Mouse (Mus musculus) embryonic facial prominence, embryonic 12.5 days (tissue): ENCODE data around the gene Brf1. TPM values are rescaled to one million over a fixed set of nuclear protein-coding genes. Genes with fewer than 3 reads are reported as not detected.
A peak's percentile ranks its signal among the peaks of the same experiment; 100 is the strongest.

Source experiments
- ATAC-seq: fragments of 200-750 bp; cut with Nextera tagmentation; 2 replicates; pipeline ENCODE4 v1.8.0; 2017; ENCODE audit not compliant: insufficient number of reproducible peaks, insufficient read depth, low FRiP score, low TSS enrichment
- H3K27ac ChIP-seq: fragments of 300-500 bp; sonication (generic); 2 replicates; pipeline ENCODE4 v1.5.1; 2016; ENCODE audit warnings: mild to moderate bottlenecking
- H3K27me3 ChIP-seq: fragments of 300-500 bp; sonication (generic); 2 replicates; pipeline ENCODE4 v1.6.1; 2016; ENCODE audit warnings: mild to moderate bottlenecking, moderate library complexity
- H3K36me3 ChIP-seq: fragments of 300-500 bp; sonication (generic); 2 replicates; pipeline ENCODE4 v1.6.1; 2016; ENCODE audit warnings: mild to moderate bottlenecking
- H3K4me1 ChIP-seq: fragments of 300-500 bp; sonication (generic); 2 replicates; pipeline ENCODE4 v1.6.1; 2016
- H3K4me2 ChIP-seq: fragments of 300-500 bp; sonication (generic); replicated peaks from 2 replicates; pipeline ENCODE4 v1.6.1; 2016; ENCODE audit warnings: mild to moderate bottlenecking, moderate library complexity
- H3K4me3 ChIP-seq: fragments of 300-500 bp; sonication (generic); 2 replicates; pipeline ENCODE4 v1.5.1; 2016; ENCODE audit warnings: mild to moderate bottlenecking
- H3K9ac ChIP-seq: fragments of 300-500 bp; sonication (generic); 2 replicates; pipeline ENCODE4 v1.6.1; 2016; ENCODE audit warnings: mild to moderate bottlenecking, moderate library complexity
- H3K9me3 ChIP-seq: fragments of 300-500 bp; sonication (generic); 2 replicates; pipeline ENCODE4 v1.6.1; 2016; ENCODE audit warnings: mild to moderate bottlenecking, moderate library complexity
- WGBS: fragments of 180-500 bp; shearing (Covaris S2); methylation state at CpG from one replicate; pipeline ENCODE4 v1.1.7; 2016; 5-methylcytosine and 5-hydroxymethylcytosine counted together
- polyA plus RNA-seq: library from polyadenylated mRNA; unstranded; fragments of >200 nt; fragmentation: Nextera tagmentation; extraction: Ambion mirVana; gene quantifications from 2 replicates; pipeline ENCODE4 v1.2.1, GENCODE M21; 2016

Gene Brf1
- polyA plus RNA-seq: 81.9 and 83.0 TPM in 2 replicates

DNA sequence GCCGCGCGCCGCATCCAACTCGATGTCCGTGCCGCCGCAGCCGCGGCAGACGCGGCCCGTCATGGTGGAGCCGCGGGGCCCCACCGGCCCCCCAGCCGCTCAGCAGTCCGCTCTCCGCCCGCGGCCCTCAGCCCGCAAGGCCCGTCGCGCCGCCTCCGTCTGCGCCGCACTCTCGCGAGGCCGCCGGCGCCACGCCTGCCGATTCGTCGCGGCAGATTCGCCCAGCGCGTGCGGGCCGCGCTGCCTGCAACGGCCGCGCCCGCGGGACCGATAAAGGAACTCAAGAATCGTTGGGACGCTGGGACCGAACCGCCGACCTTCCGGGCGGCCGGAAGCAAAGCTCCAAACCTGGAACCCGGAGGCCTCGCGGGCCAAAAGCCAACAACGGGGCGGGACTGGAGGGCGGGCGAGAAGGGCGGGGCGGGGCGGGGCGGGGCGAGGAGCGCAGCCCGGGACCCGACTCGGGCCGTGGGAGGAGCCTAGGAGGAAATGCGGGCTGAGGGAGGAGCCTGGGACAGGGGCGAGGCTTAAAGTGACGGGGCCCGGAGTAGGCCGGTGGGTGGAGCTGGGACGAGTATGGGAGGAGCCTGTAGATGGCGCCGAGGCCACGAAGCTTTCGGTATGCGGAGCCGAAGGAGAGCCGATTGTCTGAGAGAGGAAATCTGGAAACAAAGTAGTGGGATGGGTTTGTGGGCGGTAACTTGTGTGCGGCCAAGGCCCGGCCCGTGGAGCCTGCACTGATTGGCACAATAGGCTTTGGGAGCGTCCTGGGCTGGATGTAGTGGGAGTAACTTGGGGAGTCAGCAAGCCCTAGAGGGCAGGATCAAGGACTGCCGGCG lies at the start of gene Brf1:
Gene Brf1 (minus strand): TSS at position 411 of the 839 bp plus-strand sequence.
- peak within 1 kb of the TSS; percentile 92 for H3K9ac ChIP-seq
- H3K36me3 ChIP-seq: peaks cover 15% of the 10 kb centered on the region
- H3K27ac ChIP-seq: peak within 1 kb of the TSS; percentile 94
- WGBS: under 1% methylated on average over 94 of the region's 96 CpGs
- H3K9me3 ChIP-seq: no peaks in the 10 kb centered on the region
- H3K4me2 ChIP-seq: peak within 1 kb of the TSS; percentile 72
- H3K4me3 ChIP-seq: peak within 1 kb of the TSS; percentile 90
- no peaks in the 10 kb centered on the region for H3K27me3 ChIP-seq
- H3K4me1 ChIP-seq: peaks cover 18% of the 10 kb centered on the region
- ATAC-seq: peak; percentile 95

GRCm38 (mm10) chr12:113049836-113050235 lies 49.3 kb upstream of the Brf1 start:
- Histone ChIP-seq H3K4me1 (peaks cover 17% of the 10 kb centered on the region), H3K4me3 (no peak overlapping the region), H3K4me2 (no peak overlapping the region), H3K9ac (no peak overlapping the region), H3K27me3 (no peaks in the 10 kb centered on the region), H3K36me3 (peaks cover 78% of the 10 kb centered on the region), H3K9me3 (no peaks in the 10 kb centered on the region), H3K27ac (no peak overlapping the region)
- WGBS: 91% methylated on average over 9 of the region's 9 CpGs
- no peak for ATAC-seq

DNA sequence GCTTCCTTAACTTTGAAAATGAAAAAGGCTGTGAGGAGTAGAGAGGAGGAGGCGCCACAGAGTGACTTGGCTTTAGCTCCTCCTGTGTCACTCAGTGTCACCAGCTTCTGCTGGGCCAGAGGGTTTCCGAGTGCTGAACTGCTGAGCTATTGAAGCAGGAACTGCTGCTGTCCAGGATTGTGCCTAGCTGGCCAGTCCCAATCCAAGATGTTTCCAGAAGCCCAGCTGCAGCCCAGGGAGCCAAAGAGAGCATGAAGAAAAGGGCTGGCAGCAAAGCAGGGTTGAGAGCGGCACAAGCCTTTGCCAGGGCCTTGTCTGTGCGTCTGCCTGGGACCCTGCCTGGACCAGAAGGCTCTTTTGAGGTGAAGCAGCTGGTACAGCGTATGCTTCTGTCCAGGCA lies 47.6 kb upstream of the Brf1 start:
- Histone ChIP-seq H3K4me1 (peaks cover 17% of the 10 kb centered on the region), H3K36me3 (peaks cover 64% of the 10 kb centered on the region), H3K4me2 (no peak overlapping the region), H3K27ac (no peak overlapping the region), H3K4me3 (no peak overlapping the region), H3K9ac (no peak overlapping the region), H3K9me3 (no peaks in the 10 kb centered on the region), H3K27me3 (no peaks in the 10 kb centered on the region)
- no peak for ATAC-seq
- 83% methylated on average over 5 of the region's 5 CpGs for WGBS

DNA sequence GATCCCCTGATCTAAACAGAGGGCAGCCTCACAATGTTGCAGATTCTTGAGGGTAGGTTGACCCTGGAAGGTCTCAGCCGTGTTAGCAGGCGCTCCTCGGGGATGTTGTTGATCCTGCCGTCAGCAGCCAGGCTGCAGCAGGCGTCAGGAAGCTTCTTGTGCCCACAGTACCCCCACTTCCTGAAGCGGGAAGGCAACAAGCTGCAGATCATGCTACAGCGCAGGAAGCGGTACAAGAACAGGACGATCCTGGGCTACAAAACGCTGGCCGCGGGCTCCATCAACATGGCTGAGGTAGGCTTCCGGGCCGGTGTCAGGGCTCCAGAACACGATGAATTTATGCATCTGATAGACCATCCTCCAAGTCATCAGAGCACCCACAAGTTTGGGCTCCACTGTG lies 46.4 kb upstream of the Brf1 start:
- H3K36me3 ChIP-seq: peaks cover 54% of the 10 kb centered on the region
- 90% methylated on average over 15 of the region's 15 CpGs for WGBS
- no peak overlapping the region for H3K27ac ChIP-seq

DNA sequence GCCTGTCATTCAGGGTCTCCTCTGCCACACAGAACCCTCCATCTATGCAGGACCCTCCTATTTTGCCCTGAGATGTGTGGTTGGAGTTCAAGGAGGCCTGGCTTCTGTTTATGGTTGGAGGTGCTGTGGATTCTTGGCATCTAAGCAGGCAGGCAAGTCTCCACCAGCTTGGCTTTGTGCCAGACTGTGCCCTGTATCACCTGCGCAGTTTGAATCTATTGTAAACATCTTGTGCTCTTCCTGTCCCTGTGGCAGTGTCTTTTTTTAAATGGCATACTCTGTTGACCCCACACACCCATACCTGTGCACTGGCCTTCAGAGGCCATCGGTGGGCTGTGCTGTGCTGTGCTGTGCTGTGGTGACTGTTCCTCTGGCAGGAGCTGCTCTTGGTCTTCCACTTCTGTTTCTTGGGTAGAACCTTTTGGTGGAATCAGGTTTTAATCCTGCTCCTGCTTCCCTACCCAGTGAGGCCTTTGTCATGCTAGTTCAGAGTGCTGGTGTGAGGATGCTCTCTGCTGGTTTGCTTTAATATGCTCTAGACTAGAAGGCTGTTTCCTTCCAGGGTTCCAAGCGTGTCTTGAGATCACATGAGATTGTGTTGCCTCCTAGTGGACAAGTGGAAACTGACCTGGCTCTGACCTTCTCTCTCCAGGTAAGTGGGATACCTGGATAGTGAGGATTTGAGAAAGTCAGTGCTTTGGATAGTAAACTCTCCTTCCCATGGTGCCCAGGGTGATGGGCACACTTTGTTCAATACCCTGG lies 44.6 kb upstream of the Brf1 start:
- Histone ChIP-seq H3K9ac (no peak overlapping the region), H3K4me1 (peaks cover 10% of the 10 kb centered on the region; the same call in 1 of the 2 replicates), H3K27me3 (no peaks in the 10 kb centered on the region), H3K4me2 (no peak overlapping the region), H3K4me3 (no peak overlapping the region), H3K27ac (no peak overlapping the region), H3K9me3 (no peaks in the 10 kb centered on the region), H3K36me3 (peaks cover 37% of the 10 kb centered on the region)
- ATAC-seq: no peak
- 87% methylated on average over 3 of the region's 3 CpGs for whole genome bisulfite sequencing

More for the DNA sequence above, 46.4 kb upstream of the Brf1 start:
- Histone ChIP-seq H3K27me3 (no peaks in the 10 kb centered on the region), H3K9ac (no peak overlapping the region), H3K9me3 (no peaks in the 10 kb centered on the region), H3K4me3 (no peak overlapping the region), H3K4me1 (peaks cover 18% of the 10 kb centered on the region), H3K4me2 (no peak overlapping the region)
- ATAC-seq: no peak

DNA sequence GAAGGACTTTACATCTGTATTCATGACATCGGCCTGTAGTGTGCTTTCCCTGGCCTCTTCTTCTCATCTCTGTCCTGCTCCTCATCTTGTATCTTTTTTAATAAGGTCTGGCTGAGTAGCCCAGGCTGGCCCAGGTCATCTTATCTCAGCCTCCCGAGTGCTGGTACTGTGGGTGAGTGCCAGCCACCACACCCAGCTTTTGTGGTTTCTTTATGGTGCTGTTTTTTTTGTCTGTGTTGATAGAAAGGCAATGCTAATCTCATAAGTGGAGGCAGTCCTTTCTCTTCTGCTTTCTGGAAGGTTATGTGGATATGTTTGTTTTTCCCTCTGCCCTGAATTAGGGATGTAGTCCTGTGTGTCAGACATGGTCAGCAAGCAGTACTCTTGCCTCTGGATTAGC lies 42.0 kb upstream of the Brf1 start:
- H3K4me1 ChIP-seq: peaks cover 10% of the 10 kb centered on the region; the same call in 1 of the 2 replicates
- WGBS: 71% methylated on average over 2 of the region's 2 CpGs
- peaks cover 21% of the 10 kb centered on the region for H3K36me3 ChIP-seq
- no peak overlapping the region for H3K4me2 ChIP-seq
- H3K4me3 ChIP-seq: no peak overlapping the region
- peak overlapping the region; percentile 60; the same call in 1 of the 2 replicates for H3K27ac ChIP-seq
- H3K27me3 ChIP-seq: no peaks in the 10 kb centered on the region
- H3K9me3 ChIP-seq: no peaks in the 10 kb centered on the region
- no peak overlapping the region for H3K9ac ChIP-seq
- no peak for ATAC-seq

- 78% methylated on average over 15 of the region's 15 CpGs for WGBS
- Histone ChIP-seq H3K27me3 (no peaks in the 10 kb centered on the region), H3K4me1 (peaks cover 10% of the 10 kb centered on the region; the same call in 1 of the 2 replicates), H3K4me3 (no peak overlapping the region), H3K36me3 (peaks cover 13% of the 10 kb centered on the region), H3K27ac (no peak overlapping the region), H3K9me3 (no peaks in the 10 kb centered on the region), H3K9ac (no peak overlapping the region), H3K4me2 (no peak overlapping the region)
- ATAC-seq: no peak
These were observed 41.3 kb upstream of the Brf1 start for GRCm38 (mm10) chr12:113041481-113042439.

DNA sequence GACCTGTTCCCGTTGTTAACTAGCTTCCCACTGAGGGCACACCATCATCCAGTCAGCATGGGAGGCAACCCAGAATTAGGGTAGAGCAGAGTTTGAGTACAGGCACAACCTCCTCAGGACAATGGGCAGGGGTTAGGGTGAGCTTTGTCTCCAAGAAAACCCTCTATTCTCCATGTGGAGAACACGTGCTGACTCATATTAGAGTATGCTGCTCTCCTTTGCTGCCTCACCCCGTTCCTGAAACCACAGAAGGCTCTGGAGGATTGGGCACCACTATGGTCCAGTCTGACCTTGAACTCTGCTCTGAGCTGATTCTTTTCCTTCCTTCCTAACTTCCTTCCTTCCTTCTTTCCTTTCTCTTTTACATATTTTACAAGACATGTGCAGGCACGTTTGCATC lies 37.9 kb upstream of the Brf1 start:
- H3K4me1 ChIP-seq: peaks cover 10% of the 10 kb centered on the region; the same call in 1 of the 2 replicates
- ATAC-seq: no peak
- no peak overlapping the region for H3K4me2 ChIP-seq
- H3K36me3 ChIP-seq: no peaks in the 10 kb centered on the region
- no peak overlapping the region for H3K9ac ChIP-seq
- WGBS: 88% methylated on average over 4 of the region's 4 CpGs
- H3K27me3 ChIP-seq: no peaks in the 10 kb centered on the region
- no peak overlapping the region for H3K27ac ChIP-seq
- no peaks in the 10 kb centered on the region for H3K9me3 ChIP-seq
- H3K4me3 ChIP-seq: no peak overlapping the region

DNA sequence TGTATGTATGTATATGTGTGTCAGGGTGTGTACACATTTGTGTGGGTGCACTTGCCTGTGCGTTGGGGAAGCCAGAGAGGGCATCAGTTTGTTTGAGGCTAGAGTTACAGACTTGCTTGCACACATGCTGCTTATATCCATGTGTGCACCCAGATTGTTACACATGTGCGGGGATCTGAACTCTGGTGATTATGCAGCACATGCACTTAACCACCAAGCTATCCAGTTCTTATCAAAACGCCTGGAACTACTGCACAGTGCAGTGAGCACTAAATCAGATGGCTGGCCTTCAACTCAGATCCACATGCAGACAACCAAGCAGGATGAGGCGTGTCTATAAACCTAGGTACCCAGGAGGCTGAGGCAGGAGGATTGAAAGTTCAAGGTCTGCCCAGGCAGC lies 36.5 kb upstream of the Brf1 start:
- H3K27ac ChIP-seq: no peak overlapping the region
- no peak overlapping the region for H3K4me2 ChIP-seq
- H3K9ac ChIP-seq: no peak overlapping the region
- H3K4me1 ChIP-seq: 0 out of 2 replicates have a peak, but pooled peaks cover 12% of the 10 kb centered on the region
- no peaks in the 10 kb centered on the region for H3K9me3 ChIP-seq
- 86% methylated on average over 4 of the region's 4 CpGs for WGBS
- H3K27me3 ChIP-seq: no peaks in the 10 kb centered on the region
- no peak for ATAC-seq
- no peaks in the 10 kb centered on the region for H3K36me3 ChIP-seq
- H3K4me3 ChIP-seq: no peak overlapping the region

- Histone ChIP-seq H3K9ac (no peak overlapping the region), H3K36me3 (no peaks in the 10 kb centered on the region), H3K27me3 (no peaks in the 10 kb centered on the region), H3K9me3 (no peaks in the 10 kb centered on the region), H3K4me2 (no peak overlapping the region), H3K4me3 (no peak overlapping the region), H3K4me1 (0 out of 2 replicates have a peak, but pooled peaks cover 6% of the 10 kb centered on the region), H3K27ac (no peak overlapping the region)
- WGBS: 90% methylated on average over 2 of the region's 2 CpGs
- no peak for ATAC-seq
These were observed 34.6 kb upstream of the Brf1 start for GRCm38 (mm10) chr12:113035093-113035492.
